Mouse (Mus musculus): ENCODE measurements around the gene Galntl6. TPM values are rescaled to one million over a fixed set of nuclear protein-coding genes. Genes with fewer than 3 reads are reported as not detected.

Gene Galntl6
- polyA plus RNA-seq, 1 experiment = not detected

GRCm38 (mm10) chr8:58895960-58896359, 16.5 kb downstream of the Galntl6 start:
- Histone ChIP-seq H3K4me2 (ENCODE audit: low read depth) (no peak overlapping the region), H3K27me3 (ENCODE audit: control insufficient read depth, insufficient read depth, insufficient read length) (no peaks in the 10 kb centered on the region)

GRCm38 (mm10) chr8:58890591-58890990, 21.8 kb downstream of the Galntl6 start:
- H3K4me2 ChIP-seq (ENCODE audit: low read depth) = no peak overlapping the region
- H3ac ChIP-seq (ENCODE audit: control insufficient read depth, insufficient read length) = no peak overlapping the region
- no peaks in the 10 kb centered on the region for H3K79me2 ChIP-seq (ENCODE audit: control insufficient read depth, insufficient read depth)
- H3K4me3 ChIP-seq = no peak overlapping the region
- no peaks in the 10 kb centered on the region for H3K27me3 ChIP-seq (ENCODE audit: control insufficient read depth, insufficient read depth, insufficient read length)
- TF ChIP-seq REST (IDR thresholded peaks at IDR 0.05; ENCODE audit: insufficient read depth, insufficient read length) (no peak), E2F4 (IDR thresholded peaks at IDR 0.05; ENCODE audit: insufficient read depth) (no peak)
- H3K36me3 ChIP-seq (ENCODE audit: control insufficient read depth, insufficient read depth) = no peaks in the 10 kb centered on the region

More at GRCm38 (mm10) chr8:58895960-58896359, 16.5 kb downstream of the Galntl6 start:
- Histone ChIP-seq H3ac (ENCODE audit: control insufficient read depth, insufficient read length) (no peak overlapping the region), H3K36me3 (ENCODE audit: control insufficient read depth, insufficient read depth) (no peaks in the 10 kb centered on the region), H3K4me3 (no peak overlapping the region), H3K79me2 (ENCODE audit: control insufficient read depth, insufficient read depth) (no peaks in the 10 kb centered on the region)
- TF ChIP-seq CEBPB (IDR thresholded peaks at IDR 0.05; ENCODE audit: insufficient read depth, poor library complexity, severe bottlenecking) (no peak), SRF (IDR thresholded peaks at IDR 0.05; ENCODE audit: control insufficient read depth, insufficient read length, low read depth) (no peak), USF1 (IDR thresholded peaks at IDR 0.05; ENCODE audit: low read depth) (no peak), MAX (IDR thresholded peaks at IDR 0.05; ENCODE audit: low read depth) (no peak), POLR2AphosphoS2 (IDR thresholded peaks at IDR 0.05; ENCODE audit: insufficient read length, low read depth) (no peak), MYOG (IDR thresholded peaks at IDR 0.05; ENCODE audit: control insufficient read depth in 1 of 3, insufficient read depth in 1 of 3, insufficient read length in 2 of 3, low read depth in 2 of 3) (no peak), TCF3 (IDR thresholded peaks at IDR 0.05; ENCODE audit: insufficient read length, low read depth) (no peak), REST (IDR thresholded peaks at IDR 0.05; ENCODE audit: insufficient read depth, insufficient read length) (no peak), POLR2A (IDR thresholded peaks at IDR 0.05; ENCODE audit: insufficient read length, low read depth) (no peak), TCF12 (IDR thresholded peaks at IDR 0.05; ENCODE audit: insufficient read depth, poor library complexity, severe bottlenecking) (no peak), MYOD1 (IDR thresholded peaks at IDR 0.05; ENCODE audit: control insufficient read depth in 1 of 3, insufficient read length in 2 of 3, low read depth in 2 of 3) (no peak), E2F4 (IDR thresholded peaks at IDR 0.05; ENCODE audit: insufficient read depth) (no peak)

GRCm38 (mm10) chr8:58886405-58886804, 26.0 kb downstream of the Galntl6 start:
- TF ChIP-seq POLR2AphosphoS2 (IDR thresholded peaks at IDR 0.05; ENCODE audit: insufficient read length, low read depth) = no peak
- TF ChIP-seq USF1 (IDR thresholded peaks at IDR 0.05; ENCODE audit: low read depth) = no peak
- TF ChIP-seq CEBPB (IDR thresholded peaks at IDR 0.05; ENCODE audit: insufficient read depth, poor library complexity, severe bottlenecking) = no peak
- TF ChIP-seq MYOG (IDR thresholded peaks at IDR 0.05; ENCODE audit: control insufficient read depth in 1 of 3, insufficient read depth in 1 of 3, insufficient read length in 2 of 3, low read depth in 2 of 3) = no peak
- no peak for TF ChIP-seq MYOD1 (IDR thresholded peaks at IDR 0.05; ENCODE audit: control insufficient read depth in 1 of 3, insufficient read length in 2 of 3, low read depth in 2 of 3)
- no peak for TF ChIP-seq E2F4 (IDR thresholded peaks at IDR 0.05; ENCODE audit: insufficient read depth)
- TF ChIP-seq MAX (IDR thresholded peaks at IDR 0.05; ENCODE audit: low read depth) = no peak
- TF ChIP-seq TCF3 (IDR thresholded peaks at IDR 0.05; ENCODE audit: insufficient read length, low read depth) = no peak
- TF ChIP-seq REST (IDR thresholded peaks at IDR 0.05; ENCODE audit: insufficient read depth, insufficient read length) = no peak
- no peak for TF ChIP-seq SRF (IDR thresholded peaks at IDR 0.05; ENCODE audit: control insufficient read depth, insufficient read length, low read depth)
- TF ChIP-seq POLR2A (IDR thresholded peaks at IDR 0.05; ENCODE audit: insufficient read length, low read depth) = no peak
- H3K79me2 ChIP-seq (ENCODE audit: control insufficient read depth, insufficient read depth) = no peaks in the 10 kb centered on the region
- H3K27me3 ChIP-seq (ENCODE audit: control insufficient read depth, insufficient read depth, insufficient read length) = no peaks in the 10 kb centered on the region
- no peak overlapping the region for H3ac ChIP-seq (ENCODE audit: control insufficient read depth, insufficient read length)
- H3K36me3 ChIP-seq (ENCODE audit: control insufficient read depth, insufficient read depth) = no peaks in the 10 kb centered on the region
- H3K4me2 ChIP-seq (ENCODE audit: low read depth) = no peak overlapping the region
- no peak overlapping the region for H3K4me3 ChIP-seq

- H3K36me3 ChIP-seq (ENCODE audit: control insufficient read depth, insufficient read depth) = no peaks in the 10 kb centered on the region
- H3K27me3 ChIP-seq (ENCODE audit: control insufficient read depth, insufficient read depth, insufficient read length) = no peaks in the 10 kb centered on the region
- no peaks in the 10 kb centered on the region for H3K79me2 ChIP-seq (ENCODE audit: control insufficient read depth, insufficient read depth)
- TF ChIP-seq REST (IDR thresholded peaks at IDR 0.05; ENCODE audit: insufficient read depth, insufficient read length) = no peak
- no peak for TF ChIP-seq MAX (IDR thresholded peaks at IDR 0.05; ENCODE audit: low read depth)
- no peak for TF ChIP-seq E2F4 (IDR thresholded peaks at IDR 0.05; ENCODE audit: insufficient read depth)
- TF ChIP-seq POLR2AphosphoS2 (IDR thresholded peaks at IDR 0.05; ENCODE audit: insufficient read length, low read depth) = no peak
- TF ChIP-seq USF1 (IDR thresholded peaks at IDR 0.05; ENCODE audit: low read depth) = no peak
- TF ChIP-seq TCF3 (IDR thresholded peaks at IDR 0.05; ENCODE audit: insufficient read length, low read depth) = no peak
- no peak for TF ChIP-seq MYOG (IDR thresholded peaks at IDR 0.05; ENCODE audit: control insufficient read depth in 1 of 3, insufficient read depth in 1 of 3, insufficient read length in 2 of 3, low read depth in 2 of 3)
- TF ChIP-seq CEBPB (IDR thresholded peaks at IDR 0.05; ENCODE audit: insufficient read depth, poor library complexity, severe bottlenecking) = no peak
- no peak for TF ChIP-seq POLR2A (IDR thresholded peaks at IDR 0.05; ENCODE audit: insufficient read length, low read depth)
- no peak for TF ChIP-seq MYOD1 (IDR thresholded peaks at IDR 0.05; ENCODE audit: control insufficient read depth in 1 of 3, insufficient read length in 2 of 3, low read depth in 2 of 3)
- no peak for TF ChIP-seq TCF12 (IDR thresholded peaks at IDR 0.05; ENCODE audit: insufficient read depth, poor library complexity, severe bottlenecking)
- no peak for TF ChIP-seq SRF (IDR thresholded peaks at IDR 0.05; ENCODE audit: control insufficient read depth, insufficient read length, low read depth)
- no peak overlapping the region for H3ac ChIP-seq (ENCODE audit: control insufficient read depth, insufficient read length)
- no peak overlapping the region for H3K4me2 ChIP-seq (ENCODE audit: low read depth)
- no peak overlapping the region for H3K4me3 ChIP-seq
These were observed 88.1 kb downstream of the Galntl6 start for GRCm38 (mm10) chr8:58824347-58824746.

GRCm38 (mm10) chr8:58805190-58805589, 107.2 kb downstream of the Galntl6 start:
- H3K4me2 ChIP-seq (ENCODE audit: low read depth) = no peak overlapping the region
- H3K36me3 ChIP-seq (ENCODE audit: control insufficient read depth, insufficient read depth) = no peaks in the 10 kb centered on the region
- no peak overlapping the region for H3ac ChIP-seq (ENCODE audit: control insufficient read depth, insufficient read length)
- H3K4me3 ChIP-seq = no peak overlapping the region
- H3K27me3 ChIP-seq (ENCODE audit: control insufficient read depth, insufficient read depth, insufficient read length) = no peaks in the 10 kb centered on the region
- H3K79me2 ChIP-seq (ENCODE audit: control insufficient read depth, insufficient read depth) = no peaks in the 10 kb centered on the region
- TF ChIP-seq TCF3 (IDR thresholded peaks at IDR 0.05; ENCODE audit: insufficient read length, low read depth) (no peak), POLR2AphosphoS2 (IDR thresholded peaks at IDR 0.05; ENCODE audit: insufficient read length, low read depth) (no peak), REST (IDR thresholded peaks at IDR 0.05; ENCODE audit: insufficient read depth, insufficient read length) (no peak), TCF12 (IDR thresholded peaks at IDR 0.05; ENCODE audit: insufficient read depth, poor library complexity, severe bottlenecking) (no peak)

Data from myocyte (in vitro differentiated cells).